ENCODE assay signal across 17 mouse cellular contexts in genomic region chr6:134226349-134227169, GRCm38 (mm10).
DNase-seq lines count a peak whose midpoint lies in the region; ATAC-seq and TF ChIP-seq lines count a peak whose summit lies in the region.
"Had no signal": no experiment of that assay in that cellular context is flagged by ENCODE, and none has a peak within 500 bp of the region (broad histone marks: within the 10 kb centered on the region; RNA-seq: fewer than 3 reads in every experiment).

No protein-coding gene starts in this region.

- H3K27me3 ChIP-seq in liver, embryonic 11.5 days (replicated peaks; ENCODE audit: control insufficient read depth, insufficient read depth, low read length) = no peaks in the 10 kb centered on the region
- no peaks in the 10 kb centered on the region for H3K27me3 ChIP-seq in liver, postnatal 0 days (ENCODE audit: insufficient read depth, low read length)
- H3K27me3 ChIP-seq: forebrain, embryonic 13.5 days; heart, embryonic 12.5 days; limb, embryonic 13.5 days; lung, embryonic 15.5 days had no signal

- 42% methylated on average over 8 of the region's 8 CpGs for WGBS in liver, embryonic 11.5 days
- WGBS in liver, postnatal 0 days (ENCODE audit: insufficient replicate concordance) = 51% methylated on average over 8 of the region's 8 CpGs

- no peaks in the 10 kb centered on the region for H3K36me3 ChIP-seq in liver, embryonic 11.5 days (ENCODE audit: control insufficient read depth, insufficient read depth, low read length)
- no peaks in the 10 kb centered on the region; the same call in 1 of the 2 replicates for H3K36me3 ChIP-seq in liver, postnatal 0 days (replicated peaks; ENCODE audit: insufficient read depth, low read length)

- no peak overlapping the region for H3K4me2 ChIP-seq in liver, embryonic 11.5 days
- no peak overlapping the region for H3K4me2 ChIP-seq in liver, postnatal 0 days (ENCODE audit: low read depth, low read length)
- H3K4me2 ChIP-seq: forebrain, embryonic 13.5 days; heart, embryonic 12.5 days; limb, embryonic 13.5 days; lung, embryonic 15.5 days had no signal

- DNase-seq in frontal cortex, postnatal 36 days (ENCODE audit: low spot score in 2 of 2) = no peak
- no peak for DNase-seq in liver, embryonic 11.5 days (ENCODE audit: low spot score)
- DNase-seq in liver, postnatal 0 days = no peak
- DNase-seq in 416B (ENCODE audit: low read depth) = peak; percentile 37
- DNase-seq in heart, adult 8-10 months (ENCODE audit: low spot score) = no peak
- no peak for DNase-seq in left cerebral cortex, postnatal 4 days
- DNase-seq: cerebellum, postnatal 25 days; midbrain, embryonic 14.5 days; retina, postnatal 1 day; thymus, adult 18-20 months had no signal

- H3K27ac ChIP-seq in liver, embryonic 11.5 days (ENCODE audit: low read depth, low read length) = no peak overlapping the region
- H3K27ac ChIP-seq in liver, postnatal 0 days (ENCODE audit: low read depth) = no peak overlapping the region
- H3K27ac ChIP-seq: embryonic facial prominence, embryonic 10.5 days; forebrain, embryonic 13.5 days; limb, embryonic 13.5 days; lung, embryonic 15.5 days had no signal

- ATAC-seq in frontal cortex, adult (ENCODE audit: low TSS enrichment) = peak; percentile 42; the same call in 1 of the 2 replicates
- peak; percentile 53; the same call in 1 of the 2 replicates for ATAC-seq in liver, embryonic 11.5 days (replicated peaks; ENCODE audit: low FRiP score)
- no peak for ATAC-seq in liver, postnatal 0 days
- ATAC-seq in granulocyte monocyte progenitor cell, adult 5-6 weeks (replicated peaks; ENCODE audit: poor library complexity, severe bottlenecking) = 0 out of 2 replicates have a peak, but pooled peaks have one; percentile 12
- ATAC-seq: forebrain, embryonic 13.5 days had no signal

- TF ChIP-seq EP300 in liver, postnatal 0 days (IDR thresholded peaks at IDR 0.05; ENCODE audit: low read depth) = no peak

- H3K9ac ChIP-seq in liver, embryonic 11.5 days (ENCODE audit: low read depth, low read length) = no peak overlapping the region
- no peak overlapping the region for H3K9ac ChIP-seq in liver, postnatal 0 days (replicated peaks)
- H3K9ac ChIP-seq: forebrain, embryonic 13.5 days; heart, embryonic 12.5 days; limb, embryonic 13.5 days; lung, embryonic 15.5 days had no signal

- TF ChIP-seq CTCF in liver, postnatal 0 days (IDR thresholded peaks at IDR 0.05; ENCODE audit: low read depth) = no peak

- no peak overlapping the region for H3K4me3 ChIP-seq in liver, embryonic 11.5 days (ENCODE audit: low read depth, low read length)
- H3K4me3 ChIP-seq in liver, postnatal 0 days (ENCODE audit: low read depth, low read length) = no peak overlapping the region
- H3K4me3 ChIP-seq: embryonic facial prominence, embryonic 10.5 days; forebrain, embryonic 13.5 days; heart, embryonic 12.5 days; limb, embryonic 13.5 days; lung, embryonic 15.5 days had no signal

- intact Hi-C loops in left cerebral cortex, postnatal 4 days (cut with DNase I) = no loop called here

- H3K4me1 ChIP-seq in liver, embryonic 11.5 days (replicated peaks; ENCODE audit: control insufficient read depth, insufficient read depth, low read length) = peaks cover 10% of the 10 kb centered on the region
- no peaks in the 10 kb centered on the region for H3K4me1 ChIP-seq in liver, postnatal 0 days (ENCODE audit: insufficient read depth)

- no peaks in the 10 kb centered on the region for H3K9me3 ChIP-seq in liver, embryonic 11.5 days (ENCODE audit: control insufficient read depth, low read length)
- H3K9me3 ChIP-seq in liver, postnatal 0 days (ENCODE audit: low read length) = no peaks in the 10 kb centered on the region
- H3K9me3 ChIP-seq: embryonic facial prominence, embryonic 10.5 days; forebrain, embryonic 13.5 days; heart, embryonic 12.5 days; limb, embryonic 13.5 days; lung, embryonic 15.5 days had no signal
